Mouse (Mus musculus): ENCODE measurements around the gene Rhbdl1. TPM values are rescaled to one million over a fixed set of nuclear protein-coding genes. Genes with fewer than 3 reads are reported as not detected.

Rhbdl1 gene
- polyA plus RNA-seq, 1 experiment from 2014 or later: 5.0 TPM

DNA sequence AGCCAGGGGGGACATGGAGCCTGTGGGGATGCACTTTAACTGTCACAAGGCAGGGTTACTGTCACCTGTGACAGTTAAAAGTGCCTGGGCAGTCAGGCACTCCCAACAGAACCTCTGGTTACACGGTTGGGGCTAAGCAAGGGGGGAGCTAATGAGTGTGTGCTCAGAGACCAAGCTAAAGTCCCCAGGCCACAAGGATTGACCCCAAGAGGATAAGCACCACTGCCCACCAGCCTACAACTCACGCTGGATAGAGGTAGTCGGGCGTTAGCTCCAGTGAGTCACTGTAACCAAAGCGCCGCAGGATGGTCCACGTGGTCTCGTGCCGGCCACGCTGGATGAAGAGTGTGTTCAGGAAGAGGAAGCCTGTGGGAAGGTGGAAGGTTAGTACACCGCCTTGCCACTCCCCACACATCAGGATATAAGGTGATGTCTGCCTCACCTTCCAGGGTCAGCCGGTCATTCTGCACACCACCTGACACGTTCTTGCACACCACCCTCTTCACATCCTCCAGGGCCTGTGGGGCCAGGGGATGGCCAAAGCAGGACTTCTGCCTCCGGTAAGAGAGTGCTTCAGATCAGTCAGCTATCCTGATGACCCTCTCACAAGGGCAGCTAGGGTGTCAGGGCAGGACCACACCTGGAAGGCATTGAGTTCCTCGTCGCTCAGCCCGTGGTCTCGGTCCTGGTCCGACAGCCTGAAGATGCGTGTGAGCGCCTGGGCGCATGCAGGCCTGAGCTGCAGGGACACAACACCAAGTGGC lies 4.2 kb upstream of the Rhbdl1 start, which contains the start of gene Gm20683:
Gene Gm20683 (minus strand): TSS at position 647 of the 764 bp plus-strand sequence.
- H3K27me3 ChIP-seq: no peaks in the 10 kb centered on the region
- in situ Hi-C loops (cut with MboI; ENCODE audit: low pct_unique_long_range_greater_than_20kb): no loop called here
- ChIA-PET POLR2A (interaction anchor here (1.6 kb wide), 1 partner anchor 8 kb away, joined by 7 read pairs; the partner anchor contains the start of gene Stub1), CTCF (interaction anchor here (1.3 kb wide), 1 partner anchor 8 kb away, joined by 5 read pairs; the partner anchor contains the start of gene Stub1)
- no peak for ATAC-seq
- no peak for DNase-seq (ENCODE audit: low read depth, low spot score)
- no peak for TF ChIP-seq CTCF (IDR thresholded peaks at IDR 0.05)

DNA sequence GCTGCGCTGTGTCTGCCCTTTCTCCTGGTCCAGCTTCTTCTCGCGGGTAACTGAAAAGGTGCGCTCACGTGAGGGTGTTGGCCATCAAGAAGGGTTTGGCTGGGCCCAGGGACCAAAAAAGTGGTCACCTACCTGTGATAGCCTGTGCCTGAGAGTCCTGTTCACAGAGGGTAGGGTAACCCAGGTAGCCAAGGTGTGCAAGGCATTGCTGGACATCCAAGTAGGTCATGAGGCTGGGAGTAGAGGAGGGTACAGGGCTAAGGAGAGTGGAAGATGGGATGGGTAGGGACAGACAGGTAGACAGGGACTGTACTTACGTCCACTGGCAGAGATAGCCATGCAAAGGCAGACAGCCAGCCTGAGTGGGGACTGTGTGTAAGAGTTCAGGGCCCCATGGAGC lies 3.4 kb upstream of the Rhbdl1 start:
- DNase-seq (ENCODE audit: low read depth, low spot score) (no peak), ATAC-seq (no peak)
- ChIA-PET CTCF (no interaction called here), POLR2A (interaction anchor here (1.2 kb wide), 1 partner anchor 21 kb away, joined by 3 read pairs; the partner anchor contains the start of gene Wdr90)
- in situ Hi-C loops (cut with MboI; ENCODE audit: low pct_unique_long_range_greater_than_20kb): no loop called here
- TF ChIP-seq CTCF (IDR thresholded peaks at IDR 0.05): no peak
- no peaks in the 10 kb centered on the region for H3K27me3 ChIP-seq

DNA sequence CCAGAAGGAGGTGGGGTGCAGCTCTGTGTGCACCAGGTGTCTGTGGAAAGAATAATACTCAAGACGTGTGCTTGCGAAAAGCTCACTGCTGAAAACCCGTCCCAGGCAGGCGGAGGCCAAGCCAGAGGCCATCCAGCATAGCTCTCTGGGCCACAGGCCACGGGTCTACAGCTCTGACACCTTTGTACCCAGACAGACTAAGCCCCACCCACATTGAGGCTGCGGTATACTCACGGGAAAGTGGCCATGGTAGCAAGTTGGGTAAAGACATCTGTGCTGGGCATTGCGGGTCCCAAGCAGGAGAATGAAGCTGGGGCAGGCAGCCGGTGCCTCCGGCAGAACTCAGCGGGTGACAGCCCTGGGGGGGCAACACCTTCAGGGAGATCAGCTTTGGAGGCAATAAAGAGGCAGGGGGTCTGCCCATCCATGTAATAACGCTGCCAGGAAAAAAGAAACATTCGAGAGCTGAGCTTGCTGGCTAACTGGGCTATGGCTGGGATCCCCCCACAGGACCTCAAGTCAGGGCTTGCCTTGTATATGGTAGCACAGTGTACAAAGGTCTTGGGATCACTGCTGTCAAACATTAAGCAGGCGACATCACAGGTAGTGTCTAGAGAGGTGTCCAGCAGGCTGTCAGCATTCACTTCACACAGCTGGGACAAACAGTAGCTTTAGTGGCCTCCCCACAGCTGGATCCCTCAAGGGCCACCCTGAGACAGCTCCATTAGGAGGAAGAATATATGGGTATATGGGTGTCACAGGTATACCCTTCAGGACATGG lies 2.5 kb upstream of the Rhbdl1 start:
- H3K27me3 ChIP-seq: no peaks in the 10 kb centered on the region
- ATAC-seq (no peak), DNase-seq (ENCODE audit: low read depth, low spot score) (no peak)
- ChIA-PET POLR2A (interaction anchor here (0.6 to 1.2 kb wide), 2 partner anchors 14 to 22 kb away, joined by 3 read pairs; partner anchors contain the start of gene Wdr90), CTCF (no interaction called here)
- in situ Hi-C loops (cut with MboI; ENCODE audit: low pct_unique_long_range_greater_than_20kb): no loop called here
- no peak for TF ChIP-seq CTCF (IDR thresholded peaks at IDR 0.05)

DNA sequence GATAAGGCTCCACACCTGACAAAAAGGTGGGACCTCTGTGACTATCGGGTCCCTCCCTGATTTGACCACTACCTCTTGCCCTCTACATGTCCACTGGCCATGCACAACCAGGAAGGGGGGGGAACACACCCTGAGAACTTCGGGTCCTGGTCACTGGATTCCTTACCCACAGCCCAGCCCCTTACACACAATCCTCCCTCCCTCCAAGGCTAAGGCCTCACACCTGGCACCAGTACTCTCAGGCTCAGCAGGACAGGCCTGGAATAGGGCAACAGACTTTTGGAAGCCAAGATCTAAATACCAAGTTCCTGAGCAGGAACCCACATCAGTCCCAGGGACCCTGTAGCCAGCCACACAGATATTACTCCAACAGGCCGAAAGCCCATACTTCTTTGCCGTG lies 1.8 kb upstream of the Rhbdl1 start:
- in situ Hi-C loops (cut with MboI; ENCODE audit: low pct_unique_long_range_greater_than_20kb): no loop called here

DNA sequence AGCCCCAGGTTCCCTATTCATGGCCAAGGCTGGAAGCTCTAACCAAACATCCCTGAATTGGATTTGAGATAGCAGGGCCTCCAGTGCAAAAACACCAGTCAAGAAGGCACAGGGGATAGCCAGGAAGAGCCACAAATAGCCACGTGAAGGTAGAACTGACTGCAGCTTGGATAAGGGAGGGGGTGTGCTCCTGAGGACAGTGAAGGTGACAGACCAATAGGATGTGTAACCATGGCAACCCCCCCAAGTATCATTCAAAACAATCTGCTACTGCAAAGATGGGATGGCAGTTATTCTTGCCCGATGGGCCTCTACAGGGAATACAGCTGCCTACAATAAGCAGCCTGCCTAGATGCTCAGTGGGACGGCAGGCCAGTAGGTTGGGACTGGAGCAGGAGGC lies 438 bp upstream of the Rhbdl1 start:
- no peak for TF ChIP-seq CTCF (IDR thresholded peaks at IDR 0.05)
- no peak for ATAC-seq
- CTCF ChIA-PET: no interaction called here
- in situ Hi-C loops (cut with MboI; ENCODE audit: low pct_unique_long_range_greater_than_20kb): no loop called here
- DNase-seq (ENCODE audit: low read depth, low spot score): no peak
- H3K27me3 ChIP-seq: no peaks in the 10 kb centered on the region
- POLR2A ChIA-PET: interaction anchor here (0.6 to 2.2 kb wide), 5 partner anchors 9 to 58 kb away, joined by 3 to 7 read pairs (median 4); partner anchors contain the start of gene Wdr90

More for the DNA sequence above, 1.8 kb upstream of the Rhbdl1 start:
- POLR2A ChIA-PET: interaction anchor here (0.6 kb wide), 1 partner anchor 14 kb away, joined by 3 read pairs; no protein-coding TSS in a partner anchor
- DNase-seq (ENCODE audit: low read depth, low spot score): no peak
- H3K27me3 ChIP-seq: no peaks in the 10 kb centered on the region
- no peak for ATAC-seq
- no peak for TF ChIP-seq CTCF (IDR thresholded peaks at IDR 0.05)
- CTCF ChIA-PET: no interaction called here

DNA sequence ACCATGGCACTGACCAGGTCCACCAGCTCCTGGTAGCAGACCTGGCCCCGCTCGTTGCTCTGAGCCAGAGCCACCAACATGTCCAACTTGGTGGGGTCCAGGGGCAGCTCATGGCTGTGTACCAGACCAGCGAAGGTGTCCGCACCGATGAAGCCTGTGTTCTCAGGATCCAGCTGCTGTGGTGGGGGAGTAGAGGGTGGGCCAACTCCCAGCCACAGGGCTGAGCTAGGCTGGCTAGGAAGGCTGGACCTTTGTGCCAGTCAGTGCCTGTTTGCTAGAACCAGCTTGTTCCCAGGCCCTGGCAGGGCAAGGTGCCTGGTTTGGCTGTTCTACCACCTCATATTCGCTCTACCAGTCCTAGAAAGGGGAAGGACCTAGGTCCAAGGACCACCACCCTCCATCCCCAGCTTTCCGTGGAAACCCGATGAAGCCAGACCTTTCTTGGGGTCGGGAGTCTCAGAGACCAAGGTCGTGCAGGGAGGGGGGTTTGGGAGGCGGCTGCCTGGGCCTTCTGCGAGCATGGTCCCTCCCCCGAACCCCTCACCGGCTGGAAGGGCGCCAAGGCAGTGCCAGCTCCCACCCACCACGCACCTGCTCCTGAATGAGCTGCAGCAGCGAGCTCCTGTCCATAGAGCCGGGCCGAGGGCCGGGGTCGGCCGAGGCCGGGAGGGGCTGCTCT lies 559 bp downstream of the Rhbdl1 start:
- H3K27me3 ChIP-seq: no peaks in the 10 kb centered on the region
- TF ChIP-seq CTCF (IDR thresholded peaks at IDR 0.05): no peak
- CTCF ChIA-PET: no interaction called here
- in situ Hi-C loops (cut with MboI; ENCODE audit: low pct_unique_long_range_greater_than_20kb): no loop called here
- ATAC-seq (no peak), DNase-seq (ENCODE audit: low read depth, low spot score) (no peak)
- POLR2A ChIA-PET: interaction anchor here (1.1 to 2.2 kb wide), 3 partner anchors 8 to 25 kb away, joined by 3 to 7 read pairs (median 4); partner anchors contain the start of gene Wdr90

DNA sequence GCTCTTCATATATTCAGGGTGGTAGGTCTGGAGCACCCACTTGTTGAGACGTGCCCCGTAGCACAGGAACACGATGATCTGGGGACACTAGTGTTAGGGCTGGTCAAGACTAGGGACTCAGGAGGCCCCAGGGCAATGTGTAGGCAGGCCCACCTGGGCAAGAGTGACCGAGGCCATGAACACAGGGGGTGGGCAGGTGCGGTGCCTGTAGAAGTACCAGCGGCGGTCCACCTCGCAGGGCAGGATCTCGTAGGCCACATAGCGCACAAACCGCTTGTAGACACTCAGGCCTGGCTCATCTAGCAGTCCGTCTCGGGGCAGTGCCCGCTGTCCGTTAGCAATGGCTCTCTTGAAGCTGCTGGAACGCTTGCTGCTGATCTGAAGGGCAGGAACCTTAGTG lies 1.3 kb downstream of the Rhbdl1 start:
- no peak for DNase-seq (ENCODE audit: low read depth, low spot score)
- in situ Hi-C loops (cut with MboI; ENCODE audit: low pct_unique_long_range_greater_than_20kb): no loop called here
- TF ChIP-seq CTCF (IDR thresholded peaks at IDR 0.05): no peak
- no peak for ATAC-seq
- no peaks in the 10 kb centered on the region for H3K27me3 ChIP-seq
- POLR2A ChIA-PET: interaction anchor here (1.6 to 2.2 kb wide), 3 partner anchors 8 to 54 kb away, joined by 3 to 7 read pairs (median 4); partner anchors contain the start of gene Wdr90
- CTCF ChIA-PET: no interaction called here

DNA sequence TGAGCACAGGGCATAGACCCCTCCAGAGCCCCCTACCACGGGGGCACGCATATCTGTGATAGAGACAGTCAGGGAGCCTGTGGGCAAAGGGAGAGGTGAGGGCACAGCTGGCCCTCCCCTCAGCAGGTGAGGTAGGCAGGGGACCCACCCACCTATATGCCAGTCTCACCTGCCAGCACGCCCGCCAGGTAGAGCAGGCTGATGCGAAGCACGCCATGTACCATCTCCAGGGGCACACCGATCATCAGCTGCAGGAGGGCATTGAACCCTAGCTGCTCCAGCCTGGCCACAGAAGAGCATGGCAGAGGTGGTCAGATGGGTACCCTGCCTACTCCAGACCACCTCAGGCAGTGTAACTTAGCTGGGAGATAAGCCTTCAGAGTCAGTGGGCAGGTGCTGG lies 1.8 kb downstream of the Rhbdl1 start:
- POLR2A ChIA-PET: interaction anchor here (1.6 kb wide), 1 partner anchor 53 kb away, joined by 3 read pairs; no protein-coding TSS in a partner anchor
- no peak for TF ChIP-seq CTCF (IDR thresholded peaks at IDR 0.05)
- ATAC-seq: no peak
- no peaks in the 10 kb centered on the region for H3K27me3 ChIP-seq
- CTCF ChIA-PET: no interaction called here
- DNase-seq (ENCODE audit: low read depth, low spot score): no peak
- in situ Hi-C loops (cut with MboI; ENCODE audit: low pct_unique_long_range_greater_than_20kb): no loop called here

DNA sequence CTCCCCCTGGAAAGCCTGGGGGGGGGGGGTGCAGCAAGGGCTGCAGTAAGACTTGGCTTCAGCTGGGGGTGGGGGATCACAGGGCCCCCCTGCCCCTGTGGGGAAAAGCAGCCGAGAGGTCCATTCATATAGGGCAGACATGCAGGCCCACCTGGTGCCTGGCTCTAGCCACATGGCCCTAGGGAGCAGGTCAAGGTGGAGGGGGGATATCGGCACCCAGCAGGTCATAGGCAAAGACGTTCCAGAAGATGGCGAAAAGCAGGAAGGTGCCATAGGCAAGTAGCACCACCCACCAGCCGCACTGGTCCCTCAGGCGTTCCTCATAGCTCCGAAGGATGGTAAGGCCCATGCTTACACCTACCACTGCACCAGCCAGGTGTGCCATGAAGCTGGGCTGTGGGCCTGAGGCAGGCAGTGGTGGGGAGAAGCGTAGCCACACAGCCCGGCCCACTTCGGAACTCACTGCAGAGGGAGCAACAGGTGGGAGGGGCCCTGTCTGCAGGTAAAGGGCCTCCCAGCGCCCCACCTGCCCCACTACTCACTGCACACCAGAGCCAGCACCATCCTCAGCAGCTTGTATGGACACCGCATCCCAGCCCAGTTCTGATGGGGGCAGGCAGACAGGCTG lies 2.4 kb downstream of the Rhbdl1 start:
- no peaks in the 10 kb centered on the region for H3K27me3 ChIP-seq
- TF ChIP-seq CTCF (IDR thresholded peaks at IDR 0.05): no peak
- POLR2A ChIA-PET: interaction anchor here (1.6 kb wide), 2 partner anchors 22 to 53 kb away, joined by 3 to 4 read pairs; no protein-coding TSS in a partner anchor
- in situ Hi-C loops (cut with MboI; ENCODE audit: low pct_unique_long_range_greater_than_20kb): no loop called here
- ATAC-seq (no peak), DNase-seq (ENCODE audit: low read depth, low spot score) (no peak)
- CTCF ChIA-PET: interaction anchor here (0.6 kb wide), 1 partner anchor 21 kb away, joined by 3 read pairs; no protein-coding TSS in a partner anchor

Data from Patski (cell line).